Mouse (Mus musculus): ENCODE data around the gene Gnb1. TPM values are rescaled to one million over a fixed set of nuclear protein-coding genes. Genes with fewer than 3 reads are reported as not detected.

Gene Gnb1
- total RNA-seq (2014; fragmentation: Nextera tagmentation) (604 and 614 TPM in 2 replicates), total RNA-seq (2017) (94.3 and 136 TPM in 2 replicates), polyA plus RNA-seq (2012) (43.2 and 50.9 TPM in 2 replicates)

DNA sequence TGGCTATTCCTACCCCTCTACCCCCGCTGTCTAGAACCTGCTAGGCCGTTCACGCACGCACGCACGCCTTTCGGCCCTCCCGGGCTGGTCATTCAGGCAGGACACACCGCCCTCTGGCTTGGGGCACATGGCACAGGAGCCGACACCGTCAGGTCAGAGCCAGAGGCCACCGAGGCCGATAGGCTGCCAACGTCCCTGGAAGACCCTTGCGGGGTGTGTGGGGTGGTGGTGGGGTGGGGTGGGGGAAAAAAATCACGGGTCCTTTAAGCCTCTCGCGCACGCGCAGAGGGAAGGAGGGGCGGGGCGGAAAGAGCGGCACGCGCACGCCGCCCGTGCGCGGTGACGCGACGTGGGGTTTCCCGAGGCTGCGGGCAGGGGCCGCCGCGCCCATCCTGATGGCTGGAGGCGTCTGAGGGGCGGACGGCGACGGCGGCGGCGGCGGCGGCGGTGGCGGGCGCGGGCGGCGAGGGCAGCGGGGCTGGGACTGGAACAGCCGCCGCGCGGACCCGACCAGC is at the start of gene Gnb1:
Gnb1 (plus strand) TSS at position 372 of the 515 bp plus-strand sequence.
- peak within 1 kb of the TSS; percentile 93 for H3K4me3 ChIP-seq (ENCODE audit: low read depth, low read length)
- no peaks in the 10 kb centered on the region for H3K27me3 ChIP-seq (ENCODE audit: insufficient read depth, low read length)
- no peak for TF ChIP-seq GATA1 (IDR thresholded peaks at IDR 0.05; ENCODE audit: borderline replicate concordance, low read length)
- no peak for TF ChIP-seq POLR2AphosphoS5 (IDR thresholded peaks at IDR 0.05; ENCODE audit: insufficient replicate concordance, low read depth, low read length)
- TF ChIP-seq GATA2 (IDR thresholded peaks at IDR 0.05; ENCODE audit: borderline replicate concordance, low read depth, low read length): no peak
- no peak for TF ChIP-seq CTCF (IDR thresholded peaks at IDR 0.05; ENCODE audit: low read depth, low read length)
- TF ChIP-seq TAL1 (conservative IDR thresholded peaks at IDR 0.05; ENCODE audit: low read depth, low read length): no peak
- no peaks in the 10 kb centered on the region for H3K9me3 ChIP-seq (replicated peaks)
- H3K36me3 ChIP-seq (replicated peaks): peaks cover 12% of the 10 kb centered on the region
- ATAC-seq (ENCODE audit: extremely low read depth, insufficient number of reproducible peaks, low FRiP score, poor library complexity, severe bottlenecking): no peak
- H3K4me1 ChIP-seq (ENCODE audit: insufficient read depth, low read depth, low read length): peaks cover 57% of the 10 kb centered on the region
- DNase-seq (ENCODE audit: low spot score): peak; percentile 80

DNA sequence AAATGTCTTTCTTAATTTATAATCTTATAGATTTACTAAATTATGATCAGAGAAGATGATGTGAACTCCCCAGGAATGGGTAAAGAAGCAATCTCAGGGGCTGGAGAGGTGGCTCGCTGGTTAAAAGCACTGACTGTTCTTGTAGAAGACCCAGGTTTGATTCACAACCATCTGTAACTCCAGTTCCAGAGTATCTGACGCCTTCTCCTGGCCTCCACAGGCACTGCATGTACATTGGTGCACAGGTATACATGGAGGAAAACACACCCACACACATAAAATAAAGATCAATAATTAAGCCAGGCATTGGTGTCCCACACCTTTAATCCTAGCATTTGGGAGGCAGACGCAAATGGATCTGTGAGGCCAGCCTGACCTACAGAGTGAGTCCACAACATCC is 48.4 kb upstream of the Gnb1 start:
- H3K9me3 ChIP-seq (replicated peaks): no peaks in the 10 kb centered on the region
- peaks cover 2% of the 10 kb centered on the region; the same call in 1 of the 2 replicates for H3K27me3 ChIP-seq (ENCODE audit: insufficient read depth, low read length)
- no peak for TF ChIP-seq TAL1 (conservative IDR thresholded peaks at IDR 0.05; ENCODE audit: low read depth, low read length)
- no peak for TF ChIP-seq GATA2 (IDR thresholded peaks at IDR 0.05; ENCODE audit: borderline replicate concordance, low read depth, low read length)
- TF ChIP-seq POLR2AphosphoS5 (IDR thresholded peaks at IDR 0.05; ENCODE audit: insufficient replicate concordance, low read depth, low read length): no peak
- no peak for DNase-seq (ENCODE audit: low spot score)
- ATAC-seq (ENCODE audit: extremely low read depth, insufficient number of reproducible peaks, low FRiP score, poor library complexity, severe bottlenecking): no peak
- no peaks in the 10 kb centered on the region for H3K4me1 ChIP-seq (ENCODE audit: insufficient read depth, low read depth, low read length)
- H3K4me3 ChIP-seq (ENCODE audit: low read depth, low read length): no peak overlapping the region
- H3K36me3 ChIP-seq (replicated peaks): no peaks in the 10 kb centered on the region

DNA sequence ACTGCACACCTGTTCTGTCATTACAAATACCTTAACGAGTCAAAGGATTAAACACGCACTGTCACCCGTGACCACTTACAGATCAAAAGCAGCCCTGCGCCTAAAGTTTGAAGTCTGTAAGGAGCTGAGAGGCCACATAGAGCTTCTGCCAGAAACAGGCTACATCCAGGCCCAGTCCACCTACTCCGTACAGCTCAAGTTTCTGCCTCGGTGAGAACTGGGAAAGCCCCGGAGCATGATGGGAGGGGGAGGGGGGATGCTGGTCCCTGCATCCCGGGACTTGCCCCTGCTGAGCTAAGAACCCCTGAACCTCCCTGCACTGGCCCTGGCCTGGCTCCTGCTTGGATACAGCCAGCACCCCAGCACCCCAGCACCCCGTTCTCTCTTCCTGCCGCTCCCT is 39.6 kb upstream of the Gnb1 start:
- no peak overlapping the region for H3K4me3 ChIP-seq (ENCODE audit: low read depth, low read length)
- ATAC-seq (ENCODE audit: extremely low read depth, insufficient number of reproducible peaks, low FRiP score, poor library complexity, severe bottlenecking) (no peak), DNase-seq (ENCODE audit: low spot score) (no peak)
- H3K4me1 ChIP-seq (ENCODE audit: insufficient read depth, low read depth, low read length): no peaks in the 10 kb centered on the region
- H3K36me3 ChIP-seq (replicated peaks): no peaks in the 10 kb centered on the region
- TF ChIP-seq POLR2AphosphoS5 (IDR thresholded peaks at IDR 0.05; ENCODE audit: insufficient replicate concordance, low read depth, low read length) (no peak), CTCF (IDR thresholded peaks at IDR 0.05; ENCODE audit: low read depth, low read length) (no peak), GATA2 (IDR thresholded peaks at IDR 0.05; ENCODE audit: borderline replicate concordance, low read depth, low read length) (no peak), TAL1 (conservative IDR thresholded peaks at IDR 0.05; ENCODE audit: low read depth, low read length) (no peak), GATA1 (IDR thresholded peaks at IDR 0.05; ENCODE audit: borderline replicate concordance, low read length) (no peak)
- no peaks in the 10 kb centered on the region for H3K9me3 ChIP-seq (replicated peaks)
- H3K27me3 ChIP-seq (ENCODE audit: insufficient read depth, low read length): peaks cover 3% of the 10 kb centered on the region; the same call in 1 of the 2 replicates

DNA sequence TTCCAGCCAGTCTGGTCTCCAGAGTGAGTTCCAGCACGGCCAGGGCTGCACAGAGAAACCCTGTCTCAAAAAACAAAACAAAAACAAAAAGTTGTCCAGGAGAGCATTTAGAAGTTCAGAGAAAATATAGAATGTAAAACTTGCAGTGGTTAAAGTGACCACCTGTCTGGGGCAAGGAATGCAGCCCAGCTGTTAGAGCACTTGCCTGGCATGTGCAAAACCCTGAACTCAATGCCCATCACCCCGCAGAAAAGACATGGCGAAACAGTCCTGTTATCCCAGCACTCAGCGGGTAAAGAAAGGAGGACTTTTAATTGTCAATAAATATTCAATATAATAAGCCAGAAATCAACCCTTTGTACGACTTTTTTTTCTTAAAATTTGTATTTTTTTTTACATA is 32.6 kb upstream of the Gnb1 start:
- Histone ChIP-seq H3K4me3 (ENCODE audit: low read depth, low read length) (no peak overlapping the region), H3K9me3 (replicated peaks) (no peaks in the 10 kb centered on the region), H3K36me3 (replicated peaks) (no peaks in the 10 kb centered on the region), H3K27me3 (ENCODE audit: insufficient read depth, low read length) (peaks cover 24% of the 10 kb centered on the region), H3K4me1 (ENCODE audit: insufficient read depth, low read depth, low read length) (no peaks in the 10 kb centered on the region)
- TF ChIP-seq GATA1 (IDR thresholded peaks at IDR 0.05; ENCODE audit: borderline replicate concordance, low read length) (no peak), GATA2 (IDR thresholded peaks at IDR 0.05; ENCODE audit: borderline replicate concordance, low read depth, low read length) (no peak), POLR2AphosphoS5 (IDR thresholded peaks at IDR 0.05; ENCODE audit: insufficient replicate concordance, low read depth, low read length) (no peak), TAL1 (conservative IDR thresholded peaks at IDR 0.05; ENCODE audit: low read depth, low read length) (no peak), CTCF (IDR thresholded peaks at IDR 0.05; ENCODE audit: low read depth, low read length) (no peak)
- ATAC-seq (ENCODE audit: extremely low read depth, insufficient number of reproducible peaks, low FRiP score, poor library complexity, severe bottlenecking) (no peak), DNase-seq (ENCODE audit: low spot score) (no peak)

DNA sequence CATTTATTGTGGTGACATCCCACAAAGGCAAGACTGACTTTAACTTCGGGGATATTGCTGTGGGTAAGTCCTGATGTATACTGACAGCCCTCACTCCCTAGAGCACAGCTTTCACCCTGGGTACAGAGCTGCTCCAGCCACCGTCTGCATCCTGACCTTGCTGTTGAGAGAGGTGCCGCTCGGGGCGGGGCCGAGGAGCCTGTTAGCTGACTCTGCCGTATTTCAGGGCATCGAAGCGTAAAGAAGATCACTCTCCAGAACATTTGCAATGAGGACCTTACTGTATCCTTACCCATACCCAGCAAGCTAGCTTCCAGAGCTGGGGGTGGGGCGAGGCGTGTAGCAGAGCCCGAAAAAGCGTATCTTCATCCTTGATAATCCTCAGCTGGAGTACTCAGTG is 28.1 kb upstream of the Gnb1 start:
- Histone ChIP-seq H3K4me1 (ENCODE audit: insufficient read depth, low read depth, low read length) (no peaks in the 10 kb centered on the region), H3K27me3 (ENCODE audit: insufficient read depth, low read length) (peaks cover 39% of the 10 kb centered on the region), H3K4me3 (ENCODE audit: low read depth, low read length) (no peak overlapping the region), H3K9me3 (replicated peaks) (no peaks in the 10 kb centered on the region), H3K36me3 (replicated peaks) (no peaks in the 10 kb centered on the region)
- no peak for DNase-seq (ENCODE audit: low spot score)
- no peak for ATAC-seq (ENCODE audit: extremely low read depth, insufficient number of reproducible peaks, low FRiP score, poor library complexity, severe bottlenecking)
- TF ChIP-seq TAL1 (conservative IDR thresholded peaks at IDR 0.05; ENCODE audit: low read depth, low read length) (no peak), GATA1 (IDR thresholded peaks at IDR 0.05; ENCODE audit: borderline replicate concordance, low read length) (no peak), GATA2 (IDR thresholded peaks at IDR 0.05; ENCODE audit: borderline replicate concordance, low read depth, low read length) (no peak), POLR2AphosphoS5 (IDR thresholded peaks at IDR 0.05; ENCODE audit: insufficient replicate concordance, low read depth, low read length) (no peak), CTCF (IDR thresholded peaks at IDR 0.05; ENCODE audit: low read depth, low read length) (no peak)

DNA sequence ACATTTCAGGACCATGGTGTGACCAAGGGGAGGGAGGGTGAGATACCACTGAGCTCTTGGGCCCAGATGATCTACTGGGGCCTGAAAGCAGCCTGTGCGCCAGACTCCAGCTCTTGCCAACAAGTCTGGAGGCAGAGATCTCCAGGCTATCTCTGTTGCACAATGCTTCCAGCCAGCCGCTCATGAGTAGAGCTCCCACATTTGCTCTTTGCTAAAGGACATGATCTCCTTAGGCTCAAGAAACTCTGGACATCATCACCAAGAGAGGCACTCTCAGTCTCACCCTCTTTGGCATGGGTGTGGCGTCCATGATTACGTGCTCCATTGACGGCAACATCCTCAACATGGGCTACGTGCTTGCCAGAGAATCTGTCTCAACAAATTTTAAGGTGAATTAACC is 27.6 kb upstream of the Gnb1 start:
- ATAC-seq (ENCODE audit: extremely low read depth, insufficient number of reproducible peaks, low FRiP score, poor library complexity, severe bottlenecking) (no peak), DNase-seq (ENCODE audit: low spot score) (no peak)
- Histone ChIP-seq H3K4me3 (ENCODE audit: low read depth, low read length) (no peak overlapping the region), H3K27me3 (ENCODE audit: insufficient read depth, low read length) (peaks cover 39% of the 10 kb centered on the region), H3K36me3 (replicated peaks) (no peaks in the 10 kb centered on the region), H3K4me1 (ENCODE audit: insufficient read depth, low read depth, low read length) (no peaks in the 10 kb centered on the region), H3K9me3 (replicated peaks) (no peaks in the 10 kb centered on the region)
- TF ChIP-seq CTCF (IDR thresholded peaks at IDR 0.05; ENCODE audit: low read depth, low read length) (no peak), TAL1 (conservative IDR thresholded peaks at IDR 0.05; ENCODE audit: low read depth, low read length) (no peak), GATA2 (IDR thresholded peaks at IDR 0.05; ENCODE audit: borderline replicate concordance, low read depth, low read length) (no peak), POLR2AphosphoS5 (IDR thresholded peaks at IDR 0.05; ENCODE audit: insufficient replicate concordance, low read depth, low read length) (no peak), GATA1 (IDR thresholded peaks at IDR 0.05; ENCODE audit: borderline replicate concordance, low read length) (no peak)

All from G1E (cell line).